8 mouse cellular contexts compared by ENCODE assay signal in the genomic region with DNA sequence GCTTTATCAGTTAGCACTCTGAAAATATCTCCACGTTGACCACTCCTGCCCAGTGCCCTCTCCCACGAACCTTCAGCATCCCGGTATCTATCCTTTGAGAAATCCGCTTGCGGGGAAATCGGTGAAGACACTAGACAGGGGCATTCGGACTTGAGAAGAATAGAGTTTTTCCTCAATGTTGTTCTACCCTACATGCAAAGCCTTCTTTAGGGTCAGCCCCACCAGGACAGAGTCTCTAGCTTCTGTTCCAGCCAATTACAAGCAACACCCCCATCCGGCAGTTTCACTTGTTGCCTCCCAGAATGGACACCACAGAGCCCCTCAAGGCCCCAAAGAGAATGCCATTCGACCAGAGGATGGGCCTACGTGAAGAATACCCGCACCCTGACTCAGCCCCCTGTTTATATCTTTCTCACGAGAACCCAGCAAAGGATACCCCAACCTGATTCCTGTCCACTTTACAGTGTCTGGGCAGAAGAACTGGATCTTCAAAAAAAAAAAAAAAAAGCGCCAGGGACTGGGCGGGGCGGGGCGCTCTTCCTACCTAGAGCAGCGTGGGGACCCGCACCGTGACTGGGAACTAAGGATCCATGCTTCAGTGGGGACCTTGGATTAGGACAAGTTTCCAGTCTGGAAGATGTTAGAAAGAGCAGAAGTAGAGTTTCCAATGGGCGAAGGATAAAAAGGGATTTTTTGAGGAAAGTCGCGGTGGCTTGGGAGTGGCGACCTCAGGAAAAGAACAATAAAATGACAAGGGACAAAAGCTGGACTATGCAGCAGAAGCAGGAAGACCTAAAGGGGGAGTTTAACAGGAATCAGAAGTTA. TPM values are rescaled to one million over a fixed set of nuclear protein-coding genes. Genes with fewer than 3 reads are reported as not detected.
A peak's percentile ranks its signal among the peaks of the same experiment; 100 is the strongest.
DNase-seq lines count a peak whose midpoint lies in the region; ATAC-seq and TF ChIP-seq lines count a peak whose summit lies in the region.

A gene (minus strand): TSS at position 51 of the 825 bp plus-strand sequence.

- no peaks in the 10 kb centered on the region for H3K27me3 ChIP-seq in limb, embryonic 13.5 days
- H3K27me3 ChIP-seq in stomach, embryonic 14.5 days (ENCODE audit: control insufficient read depth, insufficient read depth, low read length) = no peaks in the 10 kb centered on the region

- peak within 1 kb of the TSS; percentile 84 for H3K4me2 ChIP-seq in limb, embryonic 13.5 days (replicated peaks)
- H3K4me2 ChIP-seq in stomach, embryonic 14.5 days (replicated peaks; ENCODE audit: low read depth, low read length) = peak within 1 kb of the TSS; percentile 78

- no peaks in the 10 kb centered on the region for H3K4me1 ChIP-seq in cortical plate, adult 2 months (ENCODE audit: control insufficient read depth, insufficient read depth, low read length)
- H3K4me1 ChIP-seq in limb, embryonic 13.5 days = peaks cover 15% of the 10 kb centered on the region; the same call in 1 of the 2 replicates
- 0 out of 2 replicates have a peak, but pooled peaks cover 9% of the 10 kb centered on the region for H3K4me1 ChIP-seq in stomach, embryonic 14.5 days (ENCODE audit: control insufficient read depth, insufficient read depth, low read length)

- peak; percentile 15 for DNase-seq in kidney, postnatal 10 days
- DNase-seq in kidney, adult 8-10 months = no peak
- no peak for DNase-seq in heart, postnatal 25 days (ENCODE audit: low spot score)
- DNase-seq in gastrocnemius, adult 18-20 months (ENCODE audit: low spot score) = no peak
- DNase-seq in urinary bladder, postnatal 25 days (ENCODE audit: low spot score) = no peak

- no peaks in the 10 kb centered on the region for H3K36me3 ChIP-seq in limb, embryonic 13.5 days
- H3K36me3 ChIP-seq in stomach, embryonic 14.5 days (ENCODE audit: control insufficient read depth, insufficient read depth, low read length) = no peaks in the 10 kb centered on the region

- peak within 1 kb of the TSS; percentile 100 for H3K9ac ChIP-seq in limb, embryonic 13.5 days
- H3K9ac ChIP-seq in stomach, embryonic 14.5 days (replicated peaks; ENCODE audit: low read depth, low read length) = peak within 1 kb of the TSS; percentile 97

- H3K4me3 ChIP-seq in cortical plate, adult 2 months (ENCODE audit: insufficient read depth, low read length) = peak within 1 kb of the TSS; percentile 70
- H3K4me3 ChIP-seq in limb, embryonic 13.5 days = peak within 1 kb of the TSS; percentile 95
- H3K4me3 ChIP-seq in stomach, embryonic 14.5 days (ENCODE audit: low read depth, low read length) = peak within 1 kb of the TSS; percentile 84

- no peaks in the 10 kb centered on the region for H3K9me3 ChIP-seq in limb, embryonic 13.5 days
- H3K9me3 ChIP-seq in stomach, embryonic 14.5 days (ENCODE audit: control insufficient read depth, low read depth, low read length) = no peaks in the 10 kb centered on the region

- ATAC-seq in limb, embryonic 13.5 days (ENCODE audit: low FRiP score, low read depth) = no peak
- ATAC-seq in stomach, embryonic 14.5 days (ENCODE audit: insufficient number of reproducible peaks, insufficient read depth, low FRiP score, low read depth) = no peak

- TF ChIP-seq POLR2A in cortical plate, adult 2 months (IDR thresholded peaks at IDR 0.05; ENCODE audit: extremely low read depth, insufficient read depth, low read length) = no peak

- peak within 1 kb of the TSS; percentile 98 for H3K27ac ChIP-seq in cortical plate, adult 2 months (ENCODE audit: insufficient read depth, low read length)
- peak within 1 kb of the TSS; percentile 100 for H3K27ac ChIP-seq in limb, embryonic 13.5 days
- H3K27ac ChIP-seq in stomach, embryonic 14.5 days (ENCODE audit: low read length) = peak within 1 kb of the TSS; percentile 94

- WGBS in limb, embryonic 13.5 days = 2% methylated on average over 23 of the region's 23 CpGs
- 4% methylated on average over 23 of the region's 23 CpGs for WGBS in stomach, embryonic 14.5 days

- intact Hi-C loops in heart, postnatal 25 days (cut with DNase I) = loop anchor here (2.0 to 10.0 kb wide), 2 partner anchors 271 to 691 kb away; no protein-coding TSS in a partner anchor

- no peak for TF ChIP-seq CTCF in cortical plate, adult 2 months (IDR thresholded peaks at IDR 0.05; ENCODE audit: extremely low read depth, insufficient read depth, low read length)

RNA-seq across cellular contexts. Expression of the gene that starts here (rescaled TPM):
- 33.4 and 38.9 TPM in 2 replicates for polyA plus RNA-seq in cortical plate, adult 2 months (2012; rRNA removed)
- 10 to 100 TPM; 16.2 to 19.5 TPM for total RNA-seq in heart, postnatal 25 days (2021)
- 199 and 207 TPM in 2 replicates for polyA plus RNA-seq in limb, embryonic 13.5 days (2015; fragmentation: Nextera tagmentation; extraction: Ambion mirVana)
- 123 and 127 TPM in 2 replicates for polyA plus RNA-seq in stomach, embryonic 14.5 days (2014; fragmentation: Nextera tagmentation; extraction: Ambion mirVana)
- 1 to 10 TPM in 1 of 2 experiments, under 1 TPM in 1; 0.34 to 1.2 TPM for total RNA-seq in gastrocnemius, adult 18-20 months (2021)

Comparison
In these comparisons a context has a peak if more than half of its experiments do, and no peak if none do; other contexts are left out.
1. RNA of the gene that starts here (total RNA-seq): 16.2 to 19.5 TPM in heart, postnatal 25 days; 0.34 to 1.2 TPM in gastrocnemius, adult 18-20 months; every median in the first group is over 4 times any median in the second.
2. Peak in every context shown above with its lines, with median percentiles within 50 percentile points of each other: H3K27ac ChIP-seq and H3K4me3 ChIP-seq.